Mouse (Mus musculus) telencephalon, adult 2 months (tissue): ENCODE measurements at regions not wholly inside any gene's neighbourhood (a gene's known extent, or its start where the extent isn't known, plus 50 kb on each side); places are given as distances from the start of the nearest gene placed in this dataset.

ENCODE experiments used
- DNase-seq: peaks from one replicate; pipeline ENCODE4 v3.0.0-alpha.2; 2011; ENCODE audit warnings: low read depth, low spot score

- DNase-seq, result no peak
Measured at GRCm38 (mm10) chr4:131014301-131015081, 70.3 kb downstream of the Matn1 start.

- no peak for DNase-seq
Measured at GRCm38 (mm10) chr4:131015156-131015555, 71.0 kb downstream of the Matn1 start.

DNA sequence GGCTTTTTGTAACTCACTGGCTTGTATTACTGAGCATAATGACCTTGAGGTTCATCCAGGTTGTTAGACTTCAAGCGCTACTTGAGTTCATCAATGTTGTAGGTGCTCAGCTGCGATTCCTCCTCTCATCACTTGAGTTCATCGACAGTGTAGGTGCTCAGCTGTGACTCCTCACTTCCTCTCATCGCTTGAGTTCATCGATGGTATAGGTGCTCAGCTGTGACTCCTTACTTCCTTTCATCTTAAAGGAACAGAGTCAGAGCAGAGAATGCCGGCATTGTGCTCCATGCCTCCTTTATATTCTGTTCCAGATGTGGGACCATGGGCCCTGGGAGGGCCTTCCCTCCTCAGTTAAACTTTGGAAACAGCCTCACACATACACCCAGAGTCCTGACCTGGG, 79.4 kb downstream of the Matn1 start:
- no peak for DNase-seq

- DNase-seq, result no peak
Measured at GRCm38 (mm10) chr4:131036292-131036691, 92.1 kb downstream of the Matn1 start.

- no peak for DNase-seq
Measured at GRCm38 (mm10) chr4:131037179-131037578, 93.0 kb downstream of the Matn1 start.

DNA sequence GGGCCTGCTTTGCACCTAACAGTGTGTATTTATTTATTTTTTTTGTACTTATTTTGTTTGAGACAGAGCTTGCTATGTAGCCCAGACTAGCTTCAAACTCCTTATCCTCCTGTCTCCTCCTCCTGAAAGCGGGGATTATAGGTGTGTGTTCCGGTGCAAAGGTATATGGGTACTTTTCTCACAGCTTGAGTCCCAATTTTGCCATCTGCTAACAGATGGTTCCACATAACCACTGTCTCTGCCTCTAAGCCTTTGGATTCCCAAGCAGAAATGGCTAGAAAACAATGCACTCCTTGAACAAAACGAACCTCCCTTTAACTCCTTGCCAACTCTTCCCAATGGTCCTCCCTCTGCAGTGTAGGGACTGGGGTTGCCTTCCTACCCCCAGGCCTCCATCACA, 95.5 kb downstream of the Matn1 start:
- DNase-seq, result no peak

DNA sequence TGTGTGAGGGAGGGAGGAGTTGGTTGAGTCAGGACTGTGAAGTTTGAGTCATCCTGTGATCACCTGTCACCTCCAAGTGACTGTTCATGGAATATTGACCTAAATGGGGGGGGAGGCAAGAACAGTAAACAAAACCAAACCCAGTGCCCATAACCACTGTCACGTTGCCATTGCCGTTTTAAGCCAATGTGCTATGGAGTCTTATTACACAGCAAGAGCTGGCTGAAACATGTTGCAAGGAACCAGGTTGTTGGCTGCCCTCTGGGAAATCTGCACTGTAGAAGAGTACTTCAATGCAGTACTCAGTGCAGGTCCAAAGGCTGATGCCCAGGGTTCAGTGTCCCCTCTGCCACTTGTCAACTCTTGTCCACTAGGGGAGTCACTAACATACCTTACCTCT, 97.0 kb downstream of the Matn1 start:
- no peak for DNase-seq

DNA sequence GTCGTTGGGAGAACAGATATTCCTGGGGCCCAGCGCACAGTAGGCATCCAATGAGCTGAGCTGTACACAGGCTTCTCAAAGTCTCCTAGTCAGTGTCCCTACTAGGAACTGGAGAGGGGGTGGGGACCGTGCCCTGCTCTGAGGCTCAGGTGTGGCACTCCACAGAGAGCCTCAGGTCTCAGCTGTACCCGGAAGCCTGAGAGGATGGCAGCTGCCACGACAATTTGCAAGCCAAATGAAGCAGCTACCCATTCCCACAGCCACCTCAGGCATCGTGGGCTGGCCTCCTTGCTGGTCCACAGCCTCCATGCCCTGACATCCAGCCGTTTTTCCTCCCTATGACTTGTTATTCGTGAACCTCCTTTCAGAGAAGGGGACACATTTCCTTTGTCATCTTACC, 101.9 kb downstream of the Matn1 start:
- DNase-seq, result no peak

DNA sequence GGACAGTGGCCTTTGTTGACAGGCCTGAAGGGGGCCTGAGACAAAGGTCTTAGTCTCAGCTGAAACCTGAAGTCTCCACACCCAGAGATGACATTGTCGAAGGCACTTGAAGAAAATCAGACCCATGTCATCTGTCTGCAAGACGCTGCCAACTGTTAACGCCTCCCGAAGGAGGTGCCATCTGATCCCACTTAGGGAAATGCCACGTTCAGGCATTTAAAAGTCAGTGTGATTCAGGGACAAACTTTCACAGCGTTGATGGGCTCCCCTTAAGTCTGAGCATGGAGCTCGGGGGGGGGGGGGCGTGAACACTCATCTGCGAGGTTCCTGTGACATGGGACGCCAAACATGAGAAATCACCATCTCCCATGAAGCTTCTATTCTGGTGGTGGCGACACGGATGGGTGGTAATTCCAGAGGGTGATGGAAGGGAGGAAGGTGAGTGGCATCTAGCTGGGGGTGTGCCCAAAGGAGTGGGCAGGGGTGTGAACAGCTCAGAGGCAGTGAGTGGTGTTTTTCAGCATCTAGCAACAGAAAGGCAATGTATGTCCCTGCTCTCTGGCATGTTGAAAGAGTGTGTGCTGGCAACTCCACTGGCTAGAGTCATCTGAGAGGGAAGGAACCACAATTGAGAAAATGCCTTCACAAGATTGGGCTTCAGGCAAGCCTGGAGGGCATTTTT, 102.9 kb downstream of the Matn1 start:
- peak; percentile 53 for DNase-seq

GRCm38 (mm10) chr4:131056293-131056692, 112.1 kb downstream of the Matn1 start:
- no peak for DNase-seq

GRCm38 (mm10) chr4:131059572-131059971, 115.4 kb downstream of the Matn1 start:
- DNase-seq, result no peak

DNA sequence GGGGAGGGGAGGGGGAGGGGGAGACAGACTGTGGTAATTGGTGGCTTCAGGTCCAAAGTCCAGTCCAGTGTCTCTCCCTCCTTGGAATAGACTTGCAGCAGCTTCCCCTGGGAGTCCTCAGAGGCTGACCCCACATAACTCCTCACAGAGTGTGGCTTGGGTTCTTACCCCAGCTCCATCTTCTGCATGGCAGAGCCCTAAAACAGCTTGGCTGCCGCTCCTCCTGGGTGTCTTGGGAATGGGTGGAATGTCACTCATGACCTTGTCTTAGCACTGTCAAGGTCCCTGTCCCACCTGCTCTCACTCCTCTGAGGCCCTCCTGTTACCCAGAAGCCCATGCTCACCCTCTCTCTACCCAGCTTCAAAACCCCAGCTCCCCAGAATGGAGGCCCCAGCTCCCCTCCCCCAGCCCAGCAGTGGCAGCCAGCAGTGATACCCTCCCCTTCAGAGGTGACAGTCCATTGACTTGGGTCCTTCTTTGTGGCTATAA, 116.1 kb downstream of the Matn1 start:
- DNase-seq, result no peak

DNA sequence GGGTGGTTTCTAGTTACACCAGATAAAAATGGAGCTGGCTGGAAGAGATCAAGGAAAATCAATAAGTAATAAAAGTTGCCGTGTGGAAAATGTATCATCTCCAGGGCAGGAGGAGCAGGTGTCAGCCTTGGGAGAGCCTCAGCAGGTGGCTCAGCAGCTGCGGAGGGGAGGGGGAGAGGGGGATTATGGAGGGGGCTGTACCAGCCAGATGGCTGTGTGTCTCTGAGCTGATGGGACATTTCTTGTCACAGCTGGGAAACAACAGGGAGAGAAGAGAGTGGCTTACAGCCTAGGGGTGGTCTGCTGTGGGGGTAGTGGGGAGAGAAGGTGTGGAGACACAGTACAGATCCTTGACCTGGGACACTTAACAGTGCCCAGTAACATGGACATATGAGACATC, 116.5 kb downstream of the Matn1 start:
- DNase-seq, result no peak

DNA sequence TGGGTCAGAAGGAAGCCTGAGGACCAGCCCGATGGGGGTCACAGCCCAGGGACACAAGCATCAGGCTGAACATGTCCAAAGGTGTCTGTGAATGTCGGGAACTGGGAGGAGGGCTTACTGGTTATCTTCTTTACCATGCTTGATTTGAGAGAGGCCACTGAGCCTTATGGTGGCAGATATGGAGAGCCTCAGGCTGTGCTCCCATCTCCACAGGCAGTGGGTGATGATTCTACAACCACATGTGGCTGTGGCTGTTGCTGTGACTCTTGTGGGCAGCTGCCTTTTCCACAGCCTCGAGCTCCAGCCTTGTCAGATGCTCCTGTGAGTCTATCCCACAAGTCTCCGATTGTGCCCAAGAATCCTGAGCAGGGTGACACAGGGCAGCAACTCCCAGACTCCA, 118.4 kb downstream of the Matn1 start:
- no peak for DNase-seq

GRCm38 (mm10) chr4:131066186-131066939, 122.2 kb downstream of the Matn1 start:
- DNase-seq, result no peak

GRCm38 (mm10) chr4:131070566-131070965, 126.4 kb downstream of the Matn1 start:
- DNase-seq, result no peak

GRCm38 (mm10) chr4:131072623-131073022, 128.4 kb downstream of the Matn1 start:
- DNase-seq, result no peak

- DNase-seq, result no peak
Measured at GRCm38 (mm10) chr4:131073420-131073819, 129.2 kb downstream of the Matn1 start.

DNA sequence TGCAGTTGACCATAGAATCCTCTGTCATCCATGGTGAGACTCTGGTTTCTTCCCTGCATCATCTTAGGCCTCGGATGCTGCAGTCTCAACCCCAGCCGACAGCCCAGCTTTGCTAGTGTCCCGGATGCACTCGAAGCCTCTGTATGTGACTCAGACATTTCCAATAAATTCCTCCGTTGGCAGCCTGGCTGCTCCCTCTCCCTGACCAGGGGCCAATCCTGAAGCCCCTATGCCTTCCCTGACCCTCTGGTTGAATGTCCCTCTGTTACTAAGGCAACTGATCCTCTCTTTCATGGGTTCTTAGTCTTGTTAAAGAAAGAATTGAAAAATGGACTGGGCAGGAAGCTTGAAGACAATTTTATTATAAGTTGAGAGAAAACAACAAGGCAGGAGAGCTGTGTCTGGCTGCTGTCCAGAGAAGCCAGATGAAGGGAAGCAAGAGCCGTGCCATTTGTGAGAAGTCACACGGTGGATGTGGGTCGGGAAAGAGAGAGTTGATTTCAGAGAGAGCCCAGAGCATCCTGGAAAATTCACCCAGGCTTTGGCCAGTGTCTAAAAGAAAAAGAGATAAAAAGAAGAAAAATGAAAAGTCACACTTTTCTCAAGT, 131.2 kb downstream of the Matn1 start:
- DNase-seq, result no peak

DNA sequence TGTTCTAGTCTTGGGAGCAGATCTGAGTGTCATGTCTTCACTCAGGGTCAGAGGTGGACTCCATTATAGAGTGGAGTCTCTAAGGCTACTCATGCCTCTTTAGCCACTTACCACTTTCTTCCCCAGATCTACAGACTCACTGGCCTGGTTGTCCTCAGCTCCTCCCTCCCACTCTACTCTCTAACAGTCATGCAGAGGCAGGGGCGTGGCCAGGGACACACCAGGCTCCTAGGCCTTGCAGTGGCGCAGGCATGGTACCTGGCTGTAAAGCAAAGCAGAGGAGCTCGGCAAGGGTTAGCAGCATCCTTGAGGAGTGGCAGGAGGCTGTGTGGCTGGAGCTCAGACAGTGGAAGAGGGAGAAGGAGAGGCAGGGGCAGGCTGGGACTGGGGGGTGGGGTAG, 132.4 kb downstream of the Matn1 start:
- DNase-seq, result no peak

GRCm38 (mm10) chr4:131080113-131080512, 135.9 kb downstream of the Matn1 start:
- no peak for DNase-seq

- DNase-seq, result no peak
Measured at GRCm38 (mm10) chr4:131083405-131083804, 139.2 kb downstream of the Matn1 start.
